Mouse (Mus musculus) limb, embryonic 12.5 days (tissue): ENCODE results near the gene Raver2. TPM values are rescaled to one million over a fixed set of nuclear protein-coding genes. Genes with fewer than 3 reads are reported as not detected.

Experiments used
- ATAC-seq: fragments of 200-750 bp; cut with Nextera tagmentation; 2 replicates; pipeline ENCODE4 v1.8.0; 2017; ENCODE audit warnings: low read depth, moderate TSS enrichment; ENCODE audit not compliant: insufficient number of reproducible peaks, insufficient read depth, low FRiP score, low TSS enrichment
- H3K27ac ChIP-seq: fragments of 300-500 bp; sonication (generic); 2 replicates; pipeline ENCODE4 v1.5.1; 2016; ENCODE audit warnings: mild to moderate bottlenecking, moderate library complexity
- H3K27me3 ChIP-seq: fragments of 300-500 bp; sonication (generic); 2 replicates; pipeline ENCODE4 v1.6.1; 2016; ENCODE audit warnings: mild to moderate bottlenecking, moderate library complexity
- H3K36me3 ChIP-seq: fragments of 300-500 bp; sonication (generic); 2 replicates; pipeline ENCODE4 v1.6.1; 2016; ENCODE audit warnings: mild to moderate bottlenecking, moderate library complexity
- H3K4me1 ChIP-seq: fragments of 300-500 bp; sonication (generic); replicated peaks from 2 replicates; pipeline ENCODE4 v1.6.1; 2016
- H3K4me2 ChIP-seq: fragments of 300-500 bp; sonication (generic); 2 replicates; pipeline ENCODE4 v1.6.1; 2016; ENCODE audit warnings: mild to moderate bottlenecking, moderate library complexity
- H3K4me3 ChIP-seq: fragments of 300-500 bp; sonication (generic); replicated peaks from 2 replicates; pipeline ENCODE4 v1.5.1; 2016; ENCODE audit warnings: mild to moderate bottlenecking
- H3K9ac ChIP-seq: fragments of 300-500 bp; sonication (generic); replicated peaks from 2 replicates; pipeline ENCODE4 v1.6.1; 2016; ENCODE audit warnings: mild to moderate bottlenecking, moderate library complexity
- H3K9me3 ChIP-seq: fragments of 300-500 bp; sonication (generic); 2 replicates; pipeline ENCODE4 v1.6.1; 2016; ENCODE audit warnings: mild to moderate bottlenecking, moderate library complexity
- WGBS: fragments of 180-500 bp; shearing (Covaris S2); methylation state at CpG from one replicate; pipeline ENCODE4 v1.1.7; 2016; 5-methylcytosine and 5-hydroxymethylcytosine counted together
- polyA plus RNA-seq: library from polyadenylated mRNA; unstranded; fragments of >200 nt; fragmentation: Nextera tagmentation; extraction: Ambion mirVana; gene quantifications from 2 replicates; pipeline ENCODE4 v1.2.1, GENCODE M21; 2016

The Raver2 gene
- polyA plus RNA-seq, 1 experiment from 2014 or later = 18.0 TPM

DNA sequence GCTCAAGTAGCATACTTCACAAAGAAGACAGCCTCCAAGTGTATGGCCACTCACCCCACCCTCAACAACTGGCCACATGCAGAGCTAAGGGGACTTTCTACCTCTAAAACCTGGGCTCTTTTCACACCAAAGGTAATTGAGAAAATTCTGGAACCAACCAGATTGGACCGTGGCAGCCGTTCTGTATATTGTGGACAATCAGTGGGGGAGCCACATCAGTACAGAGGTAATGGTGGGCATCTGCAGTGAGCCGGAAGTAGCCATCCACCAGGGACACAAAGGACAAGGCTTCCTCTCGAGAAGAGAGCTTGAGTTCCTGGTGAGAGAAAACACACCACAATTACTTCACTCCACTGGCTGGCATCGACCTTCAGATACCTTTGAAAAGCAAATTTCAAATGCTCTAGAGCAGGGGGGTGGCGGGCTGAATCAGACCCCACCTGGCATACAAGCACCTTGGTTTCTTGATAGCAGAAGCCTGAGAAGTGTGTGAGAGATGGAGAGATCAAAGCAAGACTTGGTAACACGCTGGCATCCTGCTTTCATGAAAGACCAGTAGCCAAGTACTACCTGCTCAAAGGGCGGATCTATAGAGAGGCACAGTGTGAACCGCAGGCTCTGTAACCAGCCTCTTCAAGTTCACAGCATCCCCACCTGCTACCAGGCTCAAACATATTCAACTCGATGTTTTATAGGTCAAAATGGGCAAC, 106.3 kb downstream of the Raver2 start:
- no peak overlapping the region for H3K4me3 ChIP-seq
- H3K9me3 ChIP-seq = no peaks in the 10 kb centered on the region
- ATAC-seq = no peak
- no peaks in the 10 kb centered on the region for H3K27me3 ChIP-seq
- no peak overlapping the region for H3K27ac ChIP-seq
- no peaks in the 10 kb centered on the region for H3K4me1 ChIP-seq
- WGBS = 77% methylated on average over 10 of the region's 10 CpGs
- H3K4me2 ChIP-seq = no peak overlapping the region
- peaks cover 57% of the 10 kb centered on the region for H3K36me3 ChIP-seq
- H3K9ac ChIP-seq = no peak overlapping the region

DNA sequence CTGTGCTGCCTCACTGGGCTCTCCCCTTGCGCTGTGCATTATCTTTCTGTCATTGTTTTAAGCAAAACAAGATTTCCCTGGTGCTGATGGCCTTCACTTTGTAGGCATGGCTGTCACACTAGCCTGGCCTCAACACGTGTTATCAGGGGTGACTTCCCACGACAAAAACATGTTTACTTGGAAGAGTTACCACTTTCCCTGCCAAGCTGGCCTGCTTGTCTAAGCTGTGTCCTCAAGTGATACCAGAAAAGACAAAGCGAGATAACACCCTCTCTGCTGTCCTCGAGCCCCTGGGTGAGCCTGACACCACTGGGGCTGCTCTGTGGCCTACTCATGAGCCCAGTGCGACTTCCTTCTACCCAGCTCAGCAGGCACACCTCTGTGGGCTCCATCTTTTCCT, 107.3 kb downstream of the Raver2 start:
- Histone ChIP-seq H3K9me3 (no peaks in the 10 kb centered on the region), H3K4me2 (no peak overlapping the region), H3K4me1 (no peaks in the 10 kb centered on the region), H3K36me3 (peaks cover 47% of the 10 kb centered on the region), H3K27me3 (no peaks in the 10 kb centered on the region), H3K27ac (no peak overlapping the region), H3K4me3 (no peak overlapping the region), H3K9ac (no peak overlapping the region)
- WGBS = 87% methylated on average over 6 of the region's 6 CpGs
- no peak for ATAC-seq

GRCm38 (mm10) chr4:101177796-101178195, 109.0 kb downstream of the Raver2 start:
- Histone ChIP-seq H3K9me3 (no peaks in the 10 kb centered on the region), H3K9ac (no peak overlapping the region), H3K4me2 (no peak overlapping the region), H3K27me3 (no peaks in the 10 kb centered on the region), H3K4me3 (no peak overlapping the region), H3K4me1 (no peaks in the 10 kb centered on the region), H3K36me3 (peaks cover 55% of the 10 kb centered on the region), H3K27ac (no peak overlapping the region)
- WGBS = 59% methylated on average over 3 of the region's 3 CpGs
- ATAC-seq = no peak

DNA sequence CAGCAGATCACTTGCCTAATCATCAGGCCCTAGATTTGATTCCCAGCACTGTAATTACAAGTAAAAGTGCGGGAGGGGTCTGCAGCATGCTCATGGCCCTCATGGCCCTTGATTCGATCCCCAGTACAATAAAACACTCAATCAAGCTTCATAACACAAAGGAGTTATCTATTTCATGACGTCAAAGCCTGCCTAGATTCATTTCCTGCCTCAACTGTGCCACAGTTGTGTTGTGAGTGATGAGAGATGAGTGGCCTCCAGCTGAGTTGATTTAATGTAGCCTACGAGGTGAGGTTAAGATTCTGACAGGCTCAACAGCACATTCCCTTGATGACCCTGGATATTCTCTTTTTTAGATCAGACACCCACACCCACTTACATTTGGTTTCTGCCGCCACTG, 110.3 kb downstream of the Raver2 start:
- Histone ChIP-seq H3K4me1 (no peaks in the 10 kb centered on the region), H3K36me3 (peaks cover 51% of the 10 kb centered on the region), H3K4me3 (no peak overlapping the region), H3K27ac (no peak overlapping the region), H3K9ac (no peak overlapping the region), H3K4me2 (no peak overlapping the region), H3K9me3 (no peaks in the 10 kb centered on the region), H3K27me3 (no peaks in the 10 kb centered on the region)
- 66% methylated on average over 5 of the region's 5 CpGs for WGBS
- no peak for ATAC-seq

DNA sequence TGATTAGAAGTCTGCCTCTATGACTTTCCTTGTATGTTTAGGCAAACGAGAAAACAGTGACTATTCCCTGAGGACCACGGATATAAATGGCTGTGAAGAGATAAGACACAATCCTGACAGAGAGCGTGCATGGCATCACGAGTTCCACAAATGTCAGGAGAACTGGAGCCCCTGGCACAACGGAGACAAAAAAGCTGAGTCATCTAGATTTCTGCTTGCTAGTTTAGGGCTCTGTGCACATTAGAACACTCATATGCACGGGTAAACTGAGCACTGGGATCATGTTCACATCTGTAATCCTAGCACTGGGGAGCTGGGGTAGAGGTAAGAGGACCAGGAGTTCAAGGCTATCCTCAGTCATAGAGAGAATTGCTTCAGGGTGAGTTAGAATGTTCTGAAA, 111.1 kb downstream of the Raver2 start:
- no peaks in the 10 kb centered on the region for H3K9me3 ChIP-seq
- peaks cover 46% of the 10 kb centered on the region for H3K36me3 ChIP-seq
- no peak overlapping the region for H3K4me2 ChIP-seq
- no peak overlapping the region for H3K27ac ChIP-seq
- H3K4me3 ChIP-seq = no peak overlapping the region
- WGBS = 79% methylated on average over 6 of the region's 6 CpGs
- no peak overlapping the region for H3K9ac ChIP-seq
- no peaks in the 10 kb centered on the region for H3K27me3 ChIP-seq
- no peak for ATAC-seq
- H3K4me1 ChIP-seq = no peaks in the 10 kb centered on the region

DNA sequence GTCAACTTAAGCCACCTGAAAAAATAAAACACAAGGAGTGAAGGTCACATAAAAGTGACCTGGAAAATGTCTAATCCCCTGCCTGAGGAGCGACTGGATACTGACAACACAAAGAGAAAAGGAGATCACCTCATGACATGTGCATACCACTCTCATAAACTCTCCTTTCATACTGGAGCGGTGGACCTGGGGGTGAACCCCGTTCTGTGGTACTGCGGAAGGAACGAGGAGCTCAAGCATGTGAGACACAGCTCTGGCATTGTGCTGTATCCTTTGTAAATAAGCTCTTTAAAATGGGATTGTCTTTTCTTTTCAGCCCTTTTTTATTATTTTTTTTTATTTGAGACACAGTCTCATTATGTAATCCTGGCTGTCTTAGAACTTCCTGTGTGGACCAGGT, 111.9 kb downstream of the Raver2 start:
- no peaks in the 10 kb centered on the region for H3K4me1 ChIP-seq

DNA sequence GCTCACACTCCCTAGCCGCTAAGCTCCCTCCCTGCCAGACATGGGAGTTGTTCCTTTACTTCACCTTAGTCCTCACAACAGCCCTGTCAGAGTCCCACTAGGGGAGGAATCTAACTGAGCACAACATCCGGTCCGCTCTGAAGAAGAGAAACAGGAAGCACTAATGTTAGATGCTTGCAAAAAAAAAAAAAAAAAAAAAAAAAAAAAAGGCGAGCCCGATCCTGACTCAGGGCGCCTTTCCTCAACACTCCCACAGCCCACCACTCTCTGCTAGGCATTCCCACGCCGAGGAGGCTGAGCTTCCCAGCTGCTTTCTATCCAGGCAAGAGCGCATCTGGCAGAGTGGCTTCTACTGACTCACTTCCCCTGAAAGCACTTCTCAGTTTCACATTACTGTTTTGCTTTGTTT, 113.8 kb downstream of the Raver2 start:
- 71% methylated on average over 9 of the region's 9 CpGs for WGBS
- no peak overlapping the region for H3K9ac ChIP-seq
- 0 out of 2 replicates have a peak, but pooled peaks cover 3% of the 10 kb centered on the region for H3K4me1 ChIP-seq
- H3K9me3 ChIP-seq = no peaks in the 10 kb centered on the region
- no peak overlapping the region for H3K4me2 ChIP-seq
- no peak for ATAC-seq
- no peak overlapping the region for H3K4me3 ChIP-seq
- no peaks in the 10 kb centered on the region for H3K27me3 ChIP-seq
- H3K27ac ChIP-seq = no peak overlapping the region
- H3K36me3 ChIP-seq = peaks cover 28% of the 10 kb centered on the region

More for the DNA sequence above, 111.9 kb downstream of the Raver2 start:
- no peak overlapping the region for H3K27ac ChIP-seq
- no peak overlapping the region for H3K9ac ChIP-seq
- no peak overlapping the region for H3K4me2 ChIP-seq
- H3K9me3 ChIP-seq = no peaks in the 10 kb centered on the region
- WGBS = 81% methylated on average over 5 of the region's 5 CpGs
- no peak overlapping the region for H3K4me3 ChIP-seq
- ATAC-seq = no peak
- peaks cover 40% of the 10 kb centered on the region for H3K36me3 ChIP-seq
- no peaks in the 10 kb centered on the region for H3K27me3 ChIP-seq

- no peaks in the 10 kb centered on the region for H3K27me3 ChIP-seq
- H3K27ac ChIP-seq = no peak overlapping the region
- no peak overlapping the region for H3K4me2 ChIP-seq
- H3K36me3 ChIP-seq = peaks cover 38% of the 10 kb centered on the region
- no peak overlapping the region for H3K9ac ChIP-seq
- H3K4me3 ChIP-seq = no peak overlapping the region
- no peak for ATAC-seq
- no peaks in the 10 kb centered on the region for H3K9me3 ChIP-seq
- H3K4me1 ChIP-seq = 0 out of 2 replicates have a peak, but pooled peaks cover 6% of the 10 kb centered on the region
- 64% methylated on average over 3 of the region's 3 CpGs for WGBS
These were observed 116.4 kb downstream of the Raver2 start for GRCm38 (mm10) chr4:101185216-101185615.

GRCm38 (mm10) chr4:101186591-101186990, 117.8 kb downstream of the Raver2 start:
- Histone ChIP-seq H3K27ac (no peak overlapping the region), H3K4me3 (no peak overlapping the region), H3K4me2 (no peak overlapping the region), H3K4me1 (0 out of 2 replicates have a peak, but pooled peaks cover 6% of the 10 kb centered on the region), H3K27me3 (no peaks in the 10 kb centered on the region), H3K9ac (no peak overlapping the region), H3K9me3 (no peaks in the 10 kb centered on the region), H3K36me3 (peaks cover 45% of the 10 kb centered on the region)
- no peak for ATAC-seq
- WGBS = 88% methylated on average over 5 of the region's 5 CpGs

DNA sequence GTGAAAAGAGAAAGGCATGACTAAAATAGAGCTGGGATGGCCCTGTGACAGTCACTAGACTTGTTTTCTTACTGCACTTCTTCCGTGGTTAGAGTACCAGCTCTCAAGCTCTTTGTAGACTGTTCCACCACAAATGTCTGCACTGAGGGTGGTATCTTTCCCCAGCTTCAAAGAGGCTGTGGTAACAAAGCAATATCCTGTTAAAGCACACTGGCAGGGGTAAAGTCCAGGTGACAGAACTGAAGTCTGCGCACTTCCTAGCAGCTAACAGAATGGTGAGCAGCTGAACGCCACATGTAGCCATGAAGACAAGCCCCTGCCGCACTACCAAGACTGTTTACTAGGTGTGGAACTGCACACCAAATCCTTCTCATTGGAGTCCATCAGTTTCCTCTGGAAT, 118.6 kb downstream of the Raver2 start:
- H3K27ac ChIP-seq = no peak overlapping the region
- H3K4me3 ChIP-seq = no peak overlapping the region
- no peaks in the 10 kb centered on the region for H3K9me3 ChIP-seq
- H3K9ac ChIP-seq = no peak overlapping the region
- 56% methylated on average over 4 of the region's 4 CpGs for WGBS
- no peaks in the 10 kb centered on the region for H3K27me3 ChIP-seq
- peaks cover 39% of the 10 kb centered on the region for H3K36me3 ChIP-seq
- 0 out of 2 replicates have a peak, but pooled peaks cover 6% of the 10 kb centered on the region for H3K4me1 ChIP-seq
- H3K4me2 ChIP-seq = no peak overlapping the region
- no peak for ATAC-seq

GRCm38 (mm10) chr4:101192241-101192976, 123.6 kb downstream of the Raver2 start:
- Histone ChIP-seq H3K4me2 (no peak overlapping the region), H3K9ac (no peak overlapping the region), H3K27ac (no peak overlapping the region), H3K36me3 (peaks cover 30% of the 10 kb centered on the region; the same call in 1 of the 2 replicates), H3K27me3 (no peaks in the 10 kb centered on the region), H3K4me1 (peaks cover 6% of the 10 kb centered on the region), H3K4me3 (no peak overlapping the region), H3K9me3 (no peaks in the 10 kb centered on the region)
- 89% methylated on average over 5 of the region's 5 CpGs for WGBS
- no peak for ATAC-seq
